ENCODE assay signal across 9 mouse cellular contexts in the genomic region with DNA sequence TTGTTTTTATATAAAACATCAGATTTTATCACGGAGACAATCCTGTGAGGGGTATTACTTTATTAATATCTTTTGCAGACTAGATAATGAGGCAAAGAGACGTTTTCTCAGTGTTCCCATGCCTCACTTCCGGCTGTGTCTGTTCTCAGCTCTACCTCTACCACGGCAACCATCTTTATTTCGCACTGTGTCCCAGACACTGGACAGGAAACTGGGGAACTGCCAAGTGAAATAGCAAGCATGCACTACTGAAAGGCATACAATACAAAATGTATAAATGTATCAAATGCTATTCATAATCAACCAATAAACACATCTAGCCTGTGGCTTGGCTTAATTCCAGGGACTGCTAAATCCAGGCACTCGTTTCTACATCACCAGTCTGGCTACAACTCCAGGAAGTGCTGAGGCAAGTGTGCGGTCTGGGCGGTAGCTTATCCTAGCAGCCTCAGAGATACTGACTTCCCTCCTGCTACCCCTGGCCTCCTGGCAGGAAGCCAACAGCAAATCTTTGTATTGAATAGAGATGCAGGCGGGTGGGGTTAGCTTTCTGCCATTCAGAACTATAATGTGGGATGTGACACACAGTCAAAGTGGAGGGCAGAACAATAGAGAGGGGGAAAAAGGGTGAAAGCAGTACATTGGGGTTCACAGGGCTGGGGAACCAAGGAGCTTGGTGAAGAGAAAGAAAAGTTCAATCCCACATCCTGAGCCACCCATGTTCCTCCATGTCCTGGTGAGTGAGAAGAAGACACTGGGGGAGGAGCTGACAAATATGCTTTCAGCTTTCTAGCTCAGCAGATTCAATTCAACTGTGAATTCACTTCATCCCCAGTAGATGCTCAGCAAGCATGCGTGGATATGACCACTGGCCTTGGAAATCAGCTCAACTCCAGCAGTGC.
DNase-seq lines count a peak whose midpoint lies in the region; ATAC-seq and TF ChIP-seq lines count a peak whose summit lies in the region.
"Had no signal": no experiment of that assay in that cellular context is flagged by ENCODE, and none has a peak within 500 bp of the region (broad histone marks: within the 10 kb centered on the region; RNA-seq: fewer than 3 reads in every experiment).

No protein-coding gene starts in this region.

- no peaks in the 10 kb centered on the region for H3K36me3 ChIP-seq in midbrain, embryonic 13.5 days
- no peaks in the 10 kb centered on the region for H3K36me3 ChIP-seq in midbrain, embryonic 11.5 days (ENCODE audit: control insufficient read depth, insufficient read depth, low read length)
- H3K36me3 ChIP-seq in heart, postnatal 0 days (replicated peaks; ENCODE audit: control insufficient read depth, insufficient read depth, low read length) = no peaks in the 10 kb centered on the region
- H3K36me3 ChIP-seq in lung, embryonic 15.5 days = no peaks in the 10 kb centered on the region
- H3K36me3 ChIP-seq in stomach, embryonic 14.5 days (ENCODE audit: control insufficient read depth, insufficient read depth, low read length) = no peaks in the 10 kb centered on the region

- no peak overlapping the region for H3K4me3 ChIP-seq in midbrain, embryonic 13.5 days (replicated peaks)
- no peak overlapping the region for H3K4me3 ChIP-seq in midbrain, embryonic 11.5 days (ENCODE audit: low read depth, low read length)
- no peak overlapping the region for H3K4me3 ChIP-seq in heart, postnatal 0 days (ENCODE audit: low read depth, low read length)
- no peak overlapping the region for H3K4me3 ChIP-seq in lung, embryonic 15.5 days
- H3K4me3 ChIP-seq in stomach, embryonic 14.5 days (ENCODE audit: low read depth, low read length) = no peak overlapping the region

- no peak overlapping the region for H3K9ac ChIP-seq in midbrain, embryonic 13.5 days (replicated peaks)
- H3K9ac ChIP-seq in midbrain, embryonic 11.5 days (ENCODE audit: low read length) = no peak overlapping the region
- H3K9ac ChIP-seq in heart, postnatal 0 days (replicated peaks; ENCODE audit: low read depth, low read length) = no peak overlapping the region
- no peak overlapping the region for H3K9ac ChIP-seq in lung, embryonic 15.5 days
- no peak overlapping the region for H3K9ac ChIP-seq in stomach, embryonic 14.5 days (replicated peaks; ENCODE audit: low read depth, low read length)

- no peak for TF ChIP-seq CTCF in heart, postnatal 0 days (IDR thresholded peaks at IDR 0.05; ENCODE audit: low read depth)

- 0 out of 2 replicates have a peak, but pooled peaks cover 13% of the 10 kb centered on the region for H3K27me3 ChIP-seq in midbrain, embryonic 13.5 days
- H3K27me3 ChIP-seq in midbrain, embryonic 11.5 days (ENCODE audit: control insufficient read depth, insufficient read depth, low read length) = no peaks in the 10 kb centered on the region
- H3K27me3 ChIP-seq in heart, postnatal 0 days (ENCODE audit: control insufficient read depth, insufficient read depth, low read length) = peaks cover 16% of the 10 kb centered on the region
- H3K27me3 ChIP-seq in lung, embryonic 15.5 days = no peaks in the 10 kb centered on the region
- H3K27me3 ChIP-seq in stomach, embryonic 14.5 days (ENCODE audit: control insufficient read depth, insufficient read depth, low read length) = no peaks in the 10 kb centered on the region

- H3K4me1 ChIP-seq in midbrain, embryonic 13.5 days (replicated peaks) = peaks cover 7% of the 10 kb centered on the region
- no peaks in the 10 kb centered on the region for H3K4me1 ChIP-seq in midbrain, embryonic 11.5 days (ENCODE audit: control insufficient read depth, insufficient read depth, low read length)
- H3K4me1 ChIP-seq in heart, postnatal 0 days (ENCODE audit: control insufficient read depth, insufficient read depth) = 0 out of 2 replicates have a peak, but pooled peaks cover 11% of the 10 kb centered on the region
- H3K4me1 ChIP-seq in lung, embryonic 15.5 days = peaks cover 22% of the 10 kb centered on the region
- peaks cover 8% of the 10 kb centered on the region; the same call in 1 of the 2 replicates for H3K4me1 ChIP-seq in stomach, embryonic 14.5 days (ENCODE audit: control insufficient read depth, insufficient read depth, low read length)

- no peak for DNase-seq in midbrain, embryonic 11.5 days (ENCODE audit: low spot score, missing footprints)
- peak; percentile 67 for DNase-seq in c-Kit-positive CD71-negative TER-119-negative erythroid progenitor cells, embryonic 14.5 days (ENCODE audit: low read depth)
- peak; percentile 79 for DNase-seq in heart, postnatal 0 days (ENCODE audit: low spot score)
- peak; percentile 72 for DNase-seq in kidney, postnatal 10 days
- DNase-seq in urinary bladder, adult 18-20 months (ENCODE audit: low spot score in 2 of 2) = no peak

- no peak overlapping the region for H3K27ac ChIP-seq in midbrain, embryonic 13.5 days
- H3K27ac ChIP-seq in midbrain, embryonic 11.5 days (ENCODE audit: low read depth, low read length) = no peak overlapping the region
- H3K27ac ChIP-seq in heart, postnatal 0 days (ENCODE audit: low read depth) = peak overlapping the region; percentile 41
- peak overlapping the region; percentile 34; the same call in 1 of the 2 replicates for H3K27ac ChIP-seq in lung, embryonic 15.5 days
- no peak overlapping the region for H3K27ac ChIP-seq in stomach, embryonic 14.5 days (ENCODE audit: low read length)
- H3K27ac ChIP-seq: macrophage had no signal

- no peaks in the 10 kb centered on the region for H3K9me3 ChIP-seq in midbrain, embryonic 13.5 days
- H3K9me3 ChIP-seq in midbrain, embryonic 11.5 days (ENCODE audit: control insufficient read depth, low read length) = no peaks in the 10 kb centered on the region
- no peaks in the 10 kb centered on the region for H3K9me3 ChIP-seq in heart, postnatal 0 days (replicated peaks; ENCODE audit: control insufficient read depth, low read length)
- no peaks in the 10 kb centered on the region for H3K9me3 ChIP-seq in lung, embryonic 15.5 days
- H3K9me3 ChIP-seq in stomach, embryonic 14.5 days (ENCODE audit: control insufficient read depth, low read depth, low read length) = no peaks in the 10 kb centered on the region

- WGBS in midbrain, embryonic 13.5 days = 52% methylated on average over 10 of the region's 10 CpGs
- 69% methylated on average over 10 of the region's 10 CpGs for WGBS in midbrain, embryonic 11.5 days
- WGBS in heart, postnatal 0 days = 18% methylated on average over 10 of the region's 10 CpGs
- WGBS in lung, embryonic 15.5 days = 22% methylated on average over 10 of the region's 10 CpGs
- 38% methylated on average over 10 of the region's 10 CpGs for WGBS in stomach, embryonic 14.5 days

- ATAC-seq in midbrain, embryonic 13.5 days = peak; percentile 88
- no peak for ATAC-seq in midbrain, embryonic 11.5 days (ENCODE audit: low FRiP score)
- peak; percentile 86 for ATAC-seq in heart, postnatal 0 days (ENCODE audit: insufficient read depth, low read depth)
- peak; percentile 92 for ATAC-seq in lung, embryonic 15.5 days (ENCODE audit: borderline replicate concordance, extremely low read depth, low FRiP score, low TSS enrichment)
- ATAC-seq in stomach, embryonic 14.5 days (ENCODE audit: insufficient number of reproducible peaks, insufficient read depth, low FRiP score, low read depth) = peak; percentile 90

- peak; percentile 54 for TF ChIP-seq EP300 in heart, postnatal 0 days (IDR thresholded peaks at IDR 0.05; ENCODE audit: low read depth)

- no peak overlapping the region for H3K4me2 ChIP-seq in midbrain, embryonic 13.5 days (replicated peaks)
- no peak overlapping the region for H3K4me2 ChIP-seq in midbrain, embryonic 11.5 days
- H3K4me2 ChIP-seq in heart, postnatal 0 days (ENCODE audit: low read depth, low read length) = peak overlapping the region; percentile 18
- no peak overlapping the region for H3K4me2 ChIP-seq in lung, embryonic 15.5 days
- H3K4me2 ChIP-seq in stomach, embryonic 14.5 days (replicated peaks; ENCODE audit: low read depth, low read length) = no peak overlapping the region

Comparison
In these comparisons a context has a peak if more than half of its experiments do, and no peak if none do; other contexts are left out.
1. H3K27ac ChIP-seq: peak in heart, postnatal 0 days (single experiment) and lung, embryonic 15.5 days (single experiment); none in midbrain, embryonic 13.5 days (single experiment), midbrain, embryonic 11.5 days (single experiment) and stomach, embryonic 14.5 days (single experiment).
2. DNase-seq: peak in c-Kit-positive CD71-negative TER-119-negative erythroid progenitor cells, embryonic 14.5 days (single experiment), heart, postnatal 0 days (single experiment) and kidney, postnatal 10 days (single experiment); none in midbrain, embryonic 11.5 days (single experiment) and urinary bladder, adult 18-20 months (0 of 2).